Mouse (Mus musculus) fibroblast of lung, adult 2 months (primary cell): ENCODE measurements at regions not wholly inside any gene's neighbourhood (a gene's known extent, or its start where the extent isn't known, plus 50 kb on each side); places are given as distances from the start of the nearest gene placed in this dataset.

Experiments used
- DNase-seq: peaks from one replicate; pipeline ENCODE4 v3.0.0-alpha.2; 2011; ENCODE audit warnings: low read depth

- DNase-seq = peak; percentile 5
These were observed 50.9 kb upstream of the Kap start for GRCm38 (mm10) chr6:133904501-133904900.

- no peak for DNase-seq
These were observed 81.1 kb upstream of the Kap start for GRCm38 (mm10) chr6:133934667-133935066.

- DNase-seq = no peak
These were observed 82.1 kb upstream of the Kap start for GRCm38 (mm10) chr6:133935671-133936070.

GRCm38 (mm10) chr6:133959902-133960634, 75.4 kb upstream of the Etv6 start:
- peak; percentile 67 for DNase-seq

- DNase-seq = peak; percentile 71
These were observed 74.8 kb upstream of the Etv6 start for GRCm38 (mm10) chr6:133960713-133961112.

GRCm38 (mm10) chr6:133962641-133963040, 72.9 kb upstream of the Etv6 start:
- DNase-seq = no peak

GRCm38 (mm10) chr6:133963264-133963663, 72.2 kb upstream of the Etv6 start:
- DNase-seq = no peak

- no peak for DNase-seq
These were observed 68.2 kb upstream of the Etv6 start for GRCm38 (mm10) chr6:133967286-133967685.

- DNase-seq = no peak
These were observed 63.3 kb upstream of the Etv6 start for GRCm38 (mm10) chr6:133972054-133972705.

- DNase-seq = no peak
These were observed 62.2 kb upstream of the Etv6 start for GRCm38 (mm10) chr6:133973205-133973838.

GRCm38 (mm10) chr6:133975951-133976350, 59.5 kb upstream of the Etv6 start:
- DNase-seq = no peak

- no peak for DNase-seq
These were observed 58.6 kb upstream of the Etv6 start for GRCm38 (mm10) chr6:133976854-133977253.

- DNase-seq = no peak
These were observed 51.5 kb upstream of the Etv6 start for GRCm38 (mm10) chr6:133983804-133984514.

- peak; percentile 9 for DNase-seq
These were observed 50.7 kb upstream of the Etv6 start for GRCm38 (mm10) chr6:133984666-133985355.
